Mouse (Mus musculus): ENCODE measurements around the gene Dock10.
"Not testable (repeated sequence)": the region's sequence is repeated elsewhere in the genome, so short reads cannot be mapped to it uniquely, and the experiment has no call there.

The Dock10 gene

GRCm38 (mm10) chr1:80757977-80758797, at the start of gene Dock10:
Dock10 (minus strand) TSS chr1:80758527.
- DNase-seq = peak; percentile 72 to 74

- no peak for DNase-seq
Observed at GRCm38 (mm10) chr1:80806835-80807398, 48.6 kb upstream of the Dock10 start.

GRCm38 (mm10) chr1:80802023-80802422, 43.7 kb upstream of the Dock10 start:
- DNase-seq = no peak

- no peak for DNase-seq
Observed at GRCm38 (mm10) chr1:80785066-80785779, 26.9 kb upstream of the Dock10 start.

GRCm38 (mm10) chr1:80784155-80784554, 25.8 kb upstream of the Dock10 start:
- no peak for DNase-seq

- no peak for DNase-seq
Observed at GRCm38 (mm10) chr1:80765504-80765903, 7.2 kb upstream of the Dock10 start.

GRCm38 (mm10) chr1:80763042-80763950, 5.0 kb upstream of the Dock10 start:
- peak; percentile 46 to 57 for DNase-seq

- DNase-seq = no peak
Observed at GRCm38 (mm10) chr1:80758798-80759184, 464 bp upstream of the Dock10 start.

GRCm38 (mm10) chr1:80757650-80757976, 714 bp downstream of the Dock10 start:
- DNase-seq = peak; percentile 58 to 67

GRCm38 (mm10) chr1:80756824-80757649, 1.3 kb downstream of the Dock10 start:
- peak; percentile 70 to 83 for DNase-seq

- DNase-seq = peak; percentile 72 to 85
Observed at GRCm38 (mm10) chr1:80756060-80756439, 2.3 kb downstream of the Dock10 start.

- no peak for DNase-seq
Observed at GRCm38 (mm10) chr1:80755296-80756059, 2.8 kb downstream of the Dock10 start.

- not testable (repeated sequence) for DNase-seq
Observed at GRCm38 (mm10) chr1:80749122-80749521, 9.2 kb downstream of the Dock10 start.

GRCm38 (mm10) chr1:80746691-80747463, 11.4 kb downstream of the Dock10 start:
- no peak for DNase-seq

- DNase-seq = no peak
Observed at GRCm38 (mm10) chr1:80746195-80746594, 12.1 kb downstream of the Dock10 start.

- no peak for DNase-seq
Observed at GRCm38 (mm10) chr1:80739472-80739871, 18.9 kb downstream of the Dock10 start.

- no peak for DNase-seq
Observed at GRCm38 (mm10) chr1:80737812-80738391, 20.4 kb downstream of the Dock10 start.

- no peak for DNase-seq
Observed at GRCm38 (mm10) chr1:80730582-80730981, 27.7 kb downstream of the Dock10 start.

- no peak for DNase-seq
Observed at GRCm38 (mm10) chr1:80730174-80730573, 28.2 kb downstream of the Dock10 start.

GRCm38 (mm10) chr1:80728183-80728582, 30.1 kb downstream of the Dock10 start:
- DNase-seq = peak in 1 of 2 experiments; percentile 8
